Mouse (Mus musculus) ES-E14 (cell line): ENCODE measurements around the gene Cd59b.
A peak's percentile ranks its signal among the peaks of the same experiment; 100 is the strongest.

Source experiments
- CHD2 ChIP-seq: IDR thresholded peaks from 2 replicates; pipeline ENCODE4 v1.6.1; 2014; ENCODE audit warnings: mild to moderate bottlenecking, low read depth, low read length, inconsistent platforms
- HCFC1 ChIP-seq: IDR thresholded peaks from 2 replicates; pipeline ENCODE4 v1.6.1; 2012; ENCODE audit warnings: low read length, inconsistent platforms, borderline replicate concordance; ENCODE audit not compliant: insufficient read depth
- MAFK ChIP-seq: IDR thresholded peaks from 2 replicates; pipeline ENCODE4 v1.6.1; 2014; ENCODE audit warnings: mild to moderate bottlenecking, low read depth, low read length, inconsistent platforms; ENCODE audit not compliant: insufficient read depth
- ZC3H11A ChIP-seq: IDR thresholded peaks from 2 replicates; pipeline ENCODE4 v1.6.1; 2012; ENCODE audit warnings: low read depth, mild to moderate bottlenecking, inconsistent platforms, low read length, borderline replicate concordance
- ZNF384 ChIP-seq: IDR thresholded peaks from 2 replicates; pipeline ENCODE4 v1.6.1; 2012; ENCODE audit warnings: low read depth, low read length, inconsistent platforms

GRCm38 (mm10) chr2:104134150-104135056 is 64.8 kb downstream of the Cd59b start:
- no peak for TF ChIP-seq CHD2
- no peak for TF ChIP-seq MAFK
- TF ChIP-seq ZNF384 = no peak
- peak; percentile 96 for TF ChIP-seq ZC3H11A
- no peak for TF ChIP-seq HCFC1
